Mouse (Mus musculus): Measurements from ENCODE around the gene Ddx23.

Gene Ddx23

DNA sequence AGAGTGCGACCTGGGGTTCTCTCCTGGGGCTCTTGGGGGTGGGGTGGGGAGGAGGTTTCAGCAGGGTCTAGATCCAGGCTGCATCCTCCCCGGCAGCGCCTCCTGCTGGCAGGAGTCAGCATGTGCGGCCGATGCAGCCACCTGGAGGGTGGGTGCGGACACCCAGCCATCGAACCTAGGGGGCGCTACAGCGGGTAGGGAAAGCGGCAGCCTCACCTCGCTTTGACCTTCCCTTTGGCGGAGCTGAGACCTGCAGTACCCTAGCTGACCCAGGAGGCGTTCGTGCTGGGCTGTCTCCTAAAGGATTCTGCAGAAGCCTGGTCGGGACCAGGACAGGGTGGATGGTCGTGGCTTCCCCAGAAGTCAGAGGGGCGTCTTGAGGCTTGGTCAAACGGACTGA is 31.2 kb downstream of the Ddx23 start:
- peak; percentile 79 for DNase-seq

- DNase-seq, result no peak
These were observed 32.2 kb downstream of the Ddx23 start, which contains the start of gene Cacnb3 for GRCm38 (mm10) chr15:98630540-98630939. TSS of gene Cacnb3 (plus strand) at chr15:98630840.

DNA sequence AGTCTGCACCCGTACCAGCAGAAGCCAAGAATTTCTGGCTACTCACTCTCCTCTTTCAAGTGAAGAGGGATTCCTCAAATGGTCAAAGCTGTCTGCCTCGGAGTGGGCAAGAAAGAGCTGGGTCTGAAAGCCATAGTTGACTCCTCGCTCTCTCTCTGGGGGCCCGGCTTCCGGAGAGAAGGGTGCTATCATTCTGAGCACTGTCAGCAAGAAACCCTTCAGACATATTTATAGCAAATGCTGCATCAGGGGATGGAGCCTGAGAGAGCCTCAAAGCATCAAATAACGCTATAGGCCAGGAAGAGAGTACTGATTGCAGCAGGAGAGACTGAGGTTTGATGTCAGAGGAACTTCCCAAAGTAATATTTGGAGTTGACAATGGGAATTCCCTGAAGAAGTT is 33.2 kb downstream of the Ddx23 start:
- no peak for DNase-seq

GRCm38 (mm10) chr15:98628589-98629254 is 34.0 kb downstream of the Ddx23 start:
- DNase-seq, result no peak

DNA sequence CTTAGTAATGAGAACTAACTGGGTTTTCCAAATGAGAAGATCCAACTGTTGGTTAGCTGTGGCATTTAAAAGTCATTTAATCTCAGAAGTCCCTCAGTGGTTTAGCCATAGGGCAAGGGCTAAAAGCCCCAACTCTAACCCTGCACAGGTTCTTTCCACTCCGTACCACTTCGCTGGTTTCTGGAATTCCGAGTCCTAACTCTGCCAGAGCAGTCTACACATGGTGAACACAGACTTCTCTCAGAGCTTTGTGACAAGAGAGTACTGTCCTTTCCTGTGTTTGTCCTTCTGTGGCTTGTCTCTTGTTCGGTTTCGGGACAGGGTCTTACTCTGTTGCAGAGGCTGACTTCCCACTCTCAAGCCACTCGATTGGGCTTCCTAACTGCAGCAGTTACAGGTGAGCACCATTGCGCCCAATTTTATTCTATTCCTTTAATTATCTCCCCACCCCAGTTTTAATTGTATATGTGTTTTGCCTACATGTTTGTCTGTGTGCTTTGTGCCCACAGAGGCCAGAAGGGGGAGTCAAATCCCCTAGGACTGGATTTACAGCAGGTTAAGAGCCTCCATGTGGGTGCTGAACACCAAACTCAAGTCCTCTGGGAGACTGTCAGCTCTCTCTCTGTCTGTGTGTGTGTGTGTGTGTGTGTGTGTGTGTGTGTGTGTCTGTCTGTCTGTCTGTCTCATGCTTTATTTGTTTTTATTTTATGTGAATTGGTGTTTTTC is 36.0 kb downstream of the Ddx23 start:
- DNase-seq, result no peak

- DNase-seq, result no peak
These were observed 36.6 kb downstream of the Ddx23 start for GRCm38 (mm10) chr15:98626078-98626477.

GRCm38 (mm10) chr15:98623361-98623821 is 39.3 kb downstream of the Ddx23 start:
- no peak for DNase-seq

DNA sequence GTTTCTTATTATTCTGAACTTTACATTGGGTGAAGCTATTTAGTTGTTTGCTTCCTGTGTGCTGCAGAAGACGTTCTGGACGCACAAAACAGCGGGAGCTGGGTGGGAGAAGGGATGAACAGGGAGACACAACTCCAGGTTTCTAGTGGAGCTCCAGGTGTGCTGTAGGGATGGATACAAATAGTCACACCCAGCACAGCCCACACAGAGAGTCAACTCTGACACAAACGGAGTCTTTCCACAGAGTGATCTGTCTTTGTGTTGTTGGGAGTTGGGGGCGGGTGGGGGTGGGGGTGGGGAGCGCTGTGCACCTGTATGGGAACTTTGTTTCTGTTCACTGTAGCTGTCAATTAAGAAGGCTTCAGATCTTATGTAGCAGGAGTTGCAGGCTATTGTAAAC is 40.0 kb downstream of the Ddx23 start:
- no peak for DNase-seq

DNA sequence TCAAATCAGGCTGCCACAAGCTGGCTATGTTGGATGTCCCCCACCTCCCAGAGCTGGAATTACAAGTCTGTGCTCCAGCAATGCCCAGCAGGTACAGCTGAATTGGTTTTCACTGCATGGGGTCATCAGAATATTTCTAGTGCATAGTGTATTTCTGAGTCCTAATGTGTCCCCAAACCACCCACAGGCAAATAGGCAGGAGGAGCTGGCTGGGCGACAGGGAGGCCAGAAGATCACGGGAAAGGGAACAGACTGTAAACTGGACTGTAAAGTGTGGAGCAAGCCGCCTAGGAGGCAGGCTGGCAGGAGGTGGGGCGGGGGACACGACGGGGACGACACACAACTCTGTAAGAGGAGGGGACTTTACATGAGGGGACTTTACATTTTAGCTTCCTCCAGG is 40.5 kb downstream of the Ddx23 start:
- no peak for DNase-seq

DNA sequence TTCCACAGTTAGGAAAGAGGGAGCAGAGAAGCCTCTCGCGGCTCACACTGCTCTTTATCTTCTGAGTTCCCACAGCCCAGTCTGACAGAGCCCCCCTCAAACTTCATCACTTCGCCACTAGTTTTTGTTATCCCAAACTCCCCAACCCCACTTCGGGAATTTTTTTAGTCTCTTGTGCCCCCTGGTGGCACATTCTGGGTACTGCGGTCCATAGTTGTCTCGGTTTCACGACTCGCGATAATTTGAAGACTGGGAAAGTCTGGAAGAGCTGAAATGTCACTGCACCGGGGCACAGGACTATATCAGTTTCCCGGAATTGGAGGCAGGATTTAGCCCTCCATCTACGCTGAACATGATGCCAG is 45.5 kb downstream of the Ddx23 start:
- DNase-seq, result peak; percentile 53

DNA sequence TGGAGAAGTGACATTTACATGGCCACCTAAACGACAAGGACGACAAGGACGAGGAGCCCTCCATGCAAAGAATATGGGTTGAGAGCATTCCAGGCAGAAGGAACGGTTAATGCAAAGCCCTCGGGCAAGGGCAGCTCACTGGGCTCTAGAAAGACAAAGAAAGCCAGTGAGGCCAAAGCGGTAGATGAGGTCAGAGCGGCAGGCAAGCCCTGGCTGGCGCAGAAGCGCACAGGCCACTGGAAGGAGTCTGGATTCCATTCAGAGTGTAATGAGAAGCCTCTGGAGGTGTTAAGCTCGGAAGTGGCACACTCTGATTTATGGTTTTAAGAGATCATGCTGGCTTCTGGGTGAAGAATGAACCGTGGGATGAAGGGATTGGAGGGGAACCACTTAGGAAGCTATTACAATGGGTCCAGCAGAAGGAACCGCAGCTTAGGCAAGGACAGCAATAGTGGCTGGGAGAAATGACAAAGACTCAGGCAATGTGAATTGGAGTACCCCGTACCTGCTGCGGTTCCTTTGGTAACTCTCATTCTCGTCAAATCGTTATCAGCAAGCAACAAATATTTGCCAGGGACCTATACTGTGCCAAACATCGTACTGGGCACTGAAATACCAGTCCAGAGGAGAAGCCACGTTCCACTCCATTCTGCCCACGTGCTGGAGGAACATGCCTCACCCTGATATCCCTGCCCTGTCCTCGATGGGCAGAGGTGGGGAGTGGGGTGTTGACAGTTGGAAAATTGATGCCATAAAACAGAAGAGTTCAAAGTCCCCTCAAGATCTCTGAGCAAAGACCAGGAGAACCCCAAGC is 46.1 kb downstream of the Ddx23 start:
- no peak for DNase-seq

GRCm38 (mm10) chr15:98615751-98616150 is 46.9 kb downstream of the Ddx23 start:
- DNase-seq, result no peak

DNA sequence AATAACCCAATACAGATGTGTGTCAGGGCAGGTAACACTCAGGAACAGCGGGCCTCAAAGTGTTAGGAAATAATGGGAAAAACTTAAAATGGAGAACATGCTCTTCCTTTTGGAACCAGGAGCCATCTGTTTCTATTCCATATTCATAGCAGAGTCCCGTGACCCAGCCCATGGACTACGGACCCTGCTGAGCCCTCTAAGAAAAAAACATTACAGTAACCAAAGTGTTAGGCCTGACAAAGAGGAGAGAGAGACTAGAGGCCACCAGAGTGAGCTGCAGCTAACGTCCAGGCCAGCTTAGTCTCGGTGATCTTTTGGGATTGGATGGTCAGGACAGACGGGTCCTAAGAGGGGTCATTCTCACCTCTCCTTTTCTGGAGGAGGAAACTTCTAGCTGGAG is 47.7 kb downstream of the Ddx23 start:
- DNase-seq, result no peak

GRCm38 (mm10) chr15:98614551-98614950 is 48.1 kb downstream of the Ddx23 start:
- no peak for DNase-seq

DNA sequence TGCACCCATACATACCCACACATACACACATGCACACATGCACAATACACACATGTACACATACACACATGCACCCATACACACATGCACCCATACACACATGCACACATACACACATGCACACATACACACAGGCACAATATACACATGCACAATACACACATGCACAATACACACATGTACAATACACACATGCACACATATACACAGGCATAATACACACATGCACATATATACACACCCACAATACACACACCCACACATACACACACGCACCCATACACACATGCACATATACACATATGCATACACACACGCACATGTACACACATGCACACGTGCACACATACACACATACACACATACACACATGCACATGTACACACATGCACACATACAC is 50.5 kb downstream of the Ddx23 start:
- no peak for DNase-seq

DNA sequence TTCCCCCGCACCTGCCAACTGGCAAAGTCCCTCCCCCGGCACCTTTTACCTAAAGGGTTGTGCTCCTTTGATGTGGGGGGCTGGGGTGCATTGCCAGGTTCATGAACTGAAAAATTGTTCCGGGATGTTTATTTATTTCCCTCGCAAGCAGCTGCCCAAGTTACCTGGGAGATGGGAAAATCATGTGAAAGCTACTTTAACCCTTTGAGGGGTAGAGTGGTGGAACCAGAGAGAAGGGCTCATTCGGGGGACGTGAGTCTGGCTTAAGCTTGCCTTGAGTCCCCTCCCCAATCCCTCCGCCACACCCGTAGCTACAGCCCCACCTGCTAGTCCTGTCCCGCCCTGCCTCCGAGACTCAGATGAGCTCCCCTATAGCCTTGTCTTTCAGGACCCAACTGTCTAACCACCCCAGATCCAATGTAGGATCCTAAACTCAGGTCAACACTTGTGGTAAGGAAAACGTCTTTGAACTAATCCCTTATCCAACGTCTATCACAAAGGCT is 52.5 kb downstream of the Ddx23 start:
- DNase-seq, result no peak

DNA sequence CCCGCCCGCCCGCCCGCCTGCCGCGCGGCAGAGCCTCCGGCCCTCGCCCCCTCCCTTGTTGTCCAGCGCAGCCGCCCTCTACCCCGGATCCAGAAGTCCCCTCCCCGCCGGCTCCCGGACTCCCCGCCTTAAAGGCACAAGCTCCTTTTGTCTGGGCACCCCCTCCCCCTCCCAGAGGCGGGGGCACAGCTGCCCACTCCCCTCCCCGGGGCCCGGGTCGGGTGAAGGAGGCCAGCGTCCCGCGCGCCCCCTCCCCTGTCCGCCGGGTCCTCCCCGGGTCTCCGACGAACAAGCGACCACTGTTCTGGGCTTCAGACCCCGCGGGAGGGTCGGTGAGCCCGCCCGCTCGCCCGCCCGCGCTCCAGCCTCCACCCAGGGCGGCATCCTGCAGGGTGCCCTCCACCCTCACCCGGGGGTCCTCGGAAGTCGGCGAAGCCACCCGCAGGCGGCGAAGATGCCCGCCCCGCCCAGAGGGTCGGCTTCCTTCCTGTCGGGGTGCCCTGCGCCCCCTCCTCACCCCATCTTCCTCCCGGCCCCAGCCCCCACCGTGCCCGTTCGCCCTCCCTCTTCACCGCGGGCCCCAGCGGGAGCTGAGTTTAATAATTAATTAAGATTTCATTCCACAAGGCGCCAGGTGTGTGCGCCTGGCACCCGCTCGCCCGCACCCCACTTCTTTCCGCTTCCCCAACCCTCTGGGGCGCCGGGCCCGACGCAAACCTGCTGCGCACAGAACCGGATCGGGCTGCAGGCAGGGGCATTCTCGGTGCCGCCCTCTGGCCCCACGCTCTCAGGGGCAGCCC is 53.2 kb downstream of the Ddx23 start, which contains the start of gene Adcy6:
Adcy6 (minus strand) TSS at position 746 of the 800 bp plus-strand sequence.
- DNase-seq, result peak; percentile 82

DNA sequence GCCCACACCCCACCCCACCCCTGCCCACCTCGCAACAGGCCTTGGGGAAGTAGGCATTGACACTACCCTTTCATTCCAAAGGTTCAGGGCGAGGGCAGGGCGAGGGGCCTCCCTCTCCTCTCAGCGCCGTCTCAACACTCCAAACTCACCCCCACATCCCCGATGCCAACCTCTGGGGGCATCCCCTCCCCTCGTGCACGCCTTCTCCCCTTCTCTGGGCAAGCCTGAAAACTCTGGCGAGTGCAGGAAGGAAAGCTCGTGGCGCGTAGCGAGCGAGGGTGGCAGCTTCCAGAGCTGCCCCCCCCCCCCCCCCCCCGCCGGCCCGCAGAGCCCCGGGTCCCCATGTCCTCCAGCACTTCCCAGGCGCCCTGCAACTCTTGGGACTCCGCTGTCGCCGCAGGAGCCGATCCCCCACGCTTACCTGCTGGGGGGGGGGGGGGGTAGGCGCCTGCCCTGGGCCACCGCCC is 53.9 kb downstream of the Ddx23 start:
- DNase-seq, result no peak

DNA sequence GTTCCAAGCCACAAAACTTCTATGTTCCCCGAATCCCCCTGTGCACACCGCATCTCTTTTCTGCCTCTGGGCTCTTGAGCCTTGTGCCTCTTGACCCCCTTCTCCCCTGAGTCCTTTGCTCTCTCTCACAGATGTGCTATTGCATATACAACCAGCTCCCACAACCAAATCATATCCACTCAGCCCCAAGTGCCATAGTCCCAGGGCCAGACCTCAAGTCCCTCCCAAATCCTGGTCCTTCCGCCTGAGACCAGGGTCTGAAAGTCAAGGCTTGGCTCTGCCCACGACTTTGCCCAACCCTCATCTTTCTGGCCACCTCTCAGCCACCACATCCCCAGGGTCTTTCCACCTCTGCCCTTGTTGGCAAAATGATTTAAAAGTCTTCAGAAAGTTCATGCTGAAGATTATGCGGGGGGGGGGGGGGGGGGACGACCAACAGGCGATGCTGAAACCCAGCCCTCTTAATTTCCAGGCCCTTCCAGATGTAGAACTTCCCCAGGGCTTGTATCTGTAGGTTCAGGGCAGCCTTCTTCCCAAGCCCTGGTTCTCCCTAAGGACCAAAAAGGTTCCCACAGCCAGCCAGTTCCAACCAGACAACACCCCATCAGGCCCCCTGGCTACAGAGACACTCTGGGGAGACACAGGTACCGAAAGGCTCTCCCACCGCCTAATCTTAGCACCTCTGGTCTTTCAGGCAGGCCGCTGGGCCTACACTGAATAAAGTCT is 54.5 kb downstream of the Ddx23 start:
- no peak for DNase-seq

- DNase-seq, result no peak
These were observed 55.1 kb downstream of the Ddx23 start for GRCm38 (mm10) chr15:98607557-98607956.

DNA sequence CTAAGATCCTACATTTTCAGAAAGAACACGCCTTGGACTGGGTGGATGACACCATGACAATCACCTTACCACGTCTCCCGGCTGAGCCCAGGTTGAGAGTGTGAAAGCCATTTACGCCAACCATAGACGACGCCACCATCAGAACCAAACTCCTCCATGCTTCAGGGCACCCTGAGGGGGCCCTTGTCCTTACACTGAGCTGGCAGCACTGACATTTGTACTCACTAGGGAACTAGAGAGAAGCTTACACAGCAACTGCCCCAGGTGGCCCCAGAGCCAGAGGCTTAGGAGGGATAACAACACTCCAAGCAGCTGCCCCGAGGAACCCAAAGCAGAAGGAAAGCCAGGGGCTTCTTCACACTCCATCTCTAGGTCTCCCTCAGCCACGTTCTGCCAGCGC is 56.0 kb downstream of the Ddx23 start:
- DNase-seq, result no peak

DNA sequence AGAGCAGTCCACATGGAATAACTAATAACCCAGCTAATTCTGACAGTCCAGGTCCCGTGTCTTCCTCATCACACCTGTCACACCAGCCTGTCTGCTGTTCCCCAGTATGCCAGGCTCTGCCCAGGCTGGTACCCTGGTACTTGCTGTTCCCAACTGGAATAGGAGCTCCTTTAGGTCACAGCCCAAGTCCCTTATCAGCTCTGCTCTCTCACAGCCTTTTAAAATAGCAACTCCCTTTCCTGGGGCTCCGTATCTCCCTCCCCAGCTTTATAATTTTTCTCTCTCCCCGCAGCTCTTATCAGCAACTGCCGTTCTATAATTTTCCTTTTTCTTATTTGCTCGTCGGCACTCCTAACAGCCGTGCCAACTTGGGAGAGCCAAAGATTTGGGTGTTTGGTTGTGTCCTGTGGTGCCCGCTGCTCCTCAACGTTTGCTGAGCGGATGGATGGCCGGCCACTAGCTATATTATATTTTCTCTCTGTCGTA is 56.6 kb downstream of the Ddx23 start:
- no peak for DNase-seq

All from right cerebral cortex, postnatal 14 days (tissue).